9 mouse cellular contexts compared by ENCODE assay signal in the genomic region with DNA sequence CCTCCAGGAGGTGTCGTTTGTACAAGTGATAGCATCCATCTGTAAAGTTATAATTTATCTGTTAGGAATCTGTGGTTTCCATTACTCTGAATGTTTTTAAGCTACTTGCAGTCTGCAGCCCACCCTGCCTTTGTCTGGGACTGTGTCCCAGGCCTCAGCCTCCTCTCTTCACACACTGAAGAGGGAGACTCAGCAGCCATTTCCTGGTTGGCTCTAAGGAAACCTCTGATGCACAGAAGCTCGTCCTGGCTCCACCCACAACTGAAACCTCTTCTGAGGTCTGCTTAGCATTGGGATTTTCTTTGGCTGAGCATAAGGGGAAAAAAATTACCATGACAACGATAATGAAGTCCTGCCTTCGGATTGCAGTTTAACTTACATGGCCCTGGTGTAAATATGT.
DNase-seq lines count a peak whose midpoint lies in the region; ATAC-seq and TF ChIP-seq lines count a peak whose summit lies in the region.
"Had no signal": no experiment of that assay in that cellular context is flagged by ENCODE, and none has a peak within 500 bp of the region (broad histone marks: within the 10 kb centered on the region; RNA-seq: fewer than 3 reads in every experiment).

No protein-coding gene starts in this region.

- no peak overlapping the region for H3K9ac ChIP-seq in kidney, embryonic 14.5 days (ENCODE audit: low read depth, low read length)
- H3K9ac ChIP-seq in stomach, embryonic 14.5 days (replicated peaks; ENCODE audit: low read depth, low read length): no peak overlapping the region
- H3K9ac ChIP-seq in stomach, postnatal 0 days (ENCODE audit: low read length): no peak overlapping the region

- intact Hi-C loops in heart, postnatal 10 days (cut with DNase I): no loop called here

- peaks cover 13% of the 10 kb centered on the region for H3K4me1 ChIP-seq in kidney, embryonic 14.5 days (ENCODE audit: control insufficient read depth, insufficient read depth, low read length)
- H3K4me1 ChIP-seq in kidney, adult 2 months (ENCODE audit: control insufficient read depth, insufficient read depth, low read length): no peaks in the 10 kb centered on the region
- 0 out of 2 replicates have a peak, but pooled peaks cover 4% of the 10 kb centered on the region for H3K4me1 ChIP-seq in stomach, embryonic 14.5 days (ENCODE audit: control insufficient read depth, insufficient read depth, low read length)
- H3K4me1 ChIP-seq in stomach, postnatal 0 days (replicated peaks; ENCODE audit: control insufficient read depth, insufficient read depth): no peaks in the 10 kb centered on the region

- WGBS in kidney, embryonic 14.5 days: 35% methylated on average over 4 of the region's 4 CpGs
- 24% methylated on average over 4 of the region's 4 CpGs for WGBS in kidney, adult 2 months
- 30% methylated on average over 4 of the region's 4 CpGs for WGBS in stomach, embryonic 14.5 days
- WGBS in stomach, postnatal 0 days: 40% methylated on average over 4 of the region's 4 CpGs

- no peak for TF ChIP-seq CTCF in kidney, adult 2 months (conservative IDR thresholded peaks at IDR 0.05; ENCODE audit: insufficient read depth, insufficient read length, low read depth, low read length)
- no peak for TF ChIP-seq CTCF in stomach, postnatal 0 days (IDR thresholded peaks at IDR 0.05; ENCODE audit: low read depth)

- peak; percentile 89 for ATAC-seq in kidney, embryonic 14.5 days (ENCODE audit: low FRiP score, low TSS enrichment)
- ATAC-seq in stomach, embryonic 14.5 days (ENCODE audit: insufficient number of reproducible peaks, insufficient read depth, low FRiP score, low read depth): peak; percentile 72; the same call in 1 of the 2 replicates
- no peak for ATAC-seq in stomach, postnatal 0 days (ENCODE audit: low FRiP score, low TSS enrichment)

- peak overlapping the region; percentile 30; the same call in 1 of the 2 replicates for H3K27ac ChIP-seq in kidney, embryonic 14.5 days (ENCODE audit: low read depth, low read length)
- no peak overlapping the region for H3K27ac ChIP-seq in kidney, adult 2 months (ENCODE audit: insufficient read depth, low read depth, low read length)
- H3K27ac ChIP-seq in stomach, embryonic 14.5 days (ENCODE audit: low read length): no peak overlapping the region; the same call in 1 of the 2 replicates
- H3K27ac ChIP-seq in stomach, postnatal 0 days (replicated peaks): no peak overlapping the region

- no peaks in the 10 kb centered on the region for H3K27me3 ChIP-seq in kidney, embryonic 14.5 days (ENCODE audit: control insufficient read depth, insufficient read depth, low read length)
- H3K27me3 ChIP-seq in kidney, adult 2 months (replicated peaks; ENCODE audit: control insufficient read depth, insufficient read depth, low read length): no peaks in the 10 kb centered on the region
- no peaks in the 10 kb centered on the region for H3K27me3 ChIP-seq in stomach, embryonic 14.5 days (ENCODE audit: control insufficient read depth, insufficient read depth, low read length)
- no peaks in the 10 kb centered on the region for H3K27me3 ChIP-seq in stomach, postnatal 0 days (ENCODE audit: control insufficient read depth, insufficient read depth, low read length)

- no peak for DNase-seq in kidney, adult 2 months
- no peak for DNase-seq in stomach, postnatal 0 days (ENCODE audit: low spot score)
- DNase-seq in kidney, postnatal 4 days: peak; percentile 58 to 72
- no peak for DNase-seq in urinary bladder, postnatal 10 days (ENCODE audit: low spot score)
- DNase-seq in heart, postnatal 10 days: no peak
- no peak for DNase-seq in ovary, adult 18-20 months (ENCODE audit: low spot score)
- DNase-seq: cerebellum, adult 18-20 months had no signal

- H3K4me2 ChIP-seq in kidney, embryonic 14.5 days (replicated peaks; ENCODE audit: low read depth, low read length): no peak overlapping the region
- no peak overlapping the region for H3K4me2 ChIP-seq in stomach, embryonic 14.5 days (replicated peaks; ENCODE audit: low read depth, low read length)
- H3K4me2 ChIP-seq in stomach, postnatal 0 days (replicated peaks; ENCODE audit: low read depth): no peak overlapping the region

- H3K9me3 ChIP-seq in kidney, embryonic 14.5 days (ENCODE audit: control insufficient read depth, low read length): no peaks in the 10 kb centered on the region
- H3K9me3 ChIP-seq in stomach, embryonic 14.5 days (ENCODE audit: control insufficient read depth, low read depth, low read length): no peaks in the 10 kb centered on the region
- H3K9me3 ChIP-seq in stomach, postnatal 0 days (ENCODE audit: control insufficient read depth, low read length): no peaks in the 10 kb centered on the region

- H3K4me3 ChIP-seq in kidney, embryonic 14.5 days (ENCODE audit: low read length): no peak overlapping the region
- H3K4me3 ChIP-seq in kidney, adult 2 months (ENCODE audit: insufficient read depth, low read depth, low read length): no peak overlapping the region
- H3K4me3 ChIP-seq in stomach, embryonic 14.5 days (ENCODE audit: low read depth, low read length): no peak overlapping the region
- no peak overlapping the region for H3K4me3 ChIP-seq in stomach, postnatal 0 days (ENCODE audit: low read depth, low read length)

- TF ChIP-seq EP300 in stomach, postnatal 0 days (optimal IDR thresholded peaks at IDR 0.05): no peak

- no peak for TF ChIP-seq POLR2A in kidney, adult 2 months (IDR thresholded peaks at IDR 0.05; ENCODE audit: low read depth, low read length)

- no peaks in the 10 kb centered on the region for H3K36me3 ChIP-seq in kidney, embryonic 14.5 days (ENCODE audit: control insufficient read depth, insufficient read depth, low read length)
- no peaks in the 10 kb centered on the region for H3K36me3 ChIP-seq in kidney, adult 2 months (ENCODE audit: control insufficient read depth, insufficient read depth, low read length)
- H3K36me3 ChIP-seq in stomach, embryonic 14.5 days (ENCODE audit: control insufficient read depth, insufficient read depth, low read length): no peaks in the 10 kb centered on the region
- no peaks in the 10 kb centered on the region for H3K36me3 ChIP-seq in stomach, postnatal 0 days (ENCODE audit: control insufficient read depth, insufficient read depth, low read length)

Comparison
In these comparisons a context has a peak if more than half of its experiments do, and no peak if none do; other contexts are left out.
1. DNase-seq: peak in kidney, postnatal 4 days (2 of 2); none in kidney, adult 2 months (single experiment), stomach, postnatal 0 days (single experiment), urinary bladder, postnatal 10 days (single experiment), heart, postnatal 10 days (0 of 2) and ovary, adult 18-20 months (single experiment).